Mouse (Mus musculus) gastrocnemius, adult 18-20 months (tissue): ENCODE measurements around the gene Fbxw13. TPM values are rescaled to one million over a fixed set of nuclear protein-coding genes. Genes with fewer than 3 reads are reported as not detected.
"Not testable (repeated sequence)": the region's sequence is repeated elsewhere in the genome, so short reads cannot be mapped to it uniquely, and the experiment has no call there.

Experiments used
- DNase-seq: peaks from one replicate; pipeline ENCODE4 v3.0.0; 2021; ENCODE audit warnings: low spot score
- long read RNA-seq, 2 experiments: library from polyadenylated mRNA; stranded (forward); transcript quantifications; one replicate each; pipeline ENCODE4 v2.0.0; 2021
- total RNA-seq, 2 experiments: library from RNA; stranded (reverse); gene quantifications; 2 replicates each; pipeline ENCODE4 v1.2.3; 2021

The Fbxw13 gene
- not detected for total RNA-seq
- long read RNA-seq, experiment 1 = 0 reads
- long read RNA-seq, experiment 2 = 0 reads

GRCm38 (mm10) chr9:109195875-109196274 lies at the start of gene Fbxw13:
Fbxw13 (minus strand) TSS chr9:109195975.
- not testable (repeated sequence) for DNase-seq

GRCm38 (mm10) chr9:109234654-109235053 lies 38.9 kb upstream of the Fbxw13 start, which contains the start of gene Fbxw20:
Fbxw20 (minus strand) TSS chr9:109234754.
- no peak for DNase-seq

GRCm38 (mm10) chr9:109218449-109218848 lies 22.7 kb upstream of the Fbxw13 start:
- DNase-seq = no peak

GRCm38 (mm10) chr9:109201347-109201746 lies 5.6 kb upstream of the Fbxw13 start:
- DNase-seq = not testable (repeated sequence)

- DNase-seq = no peak
Measured at GRCm38 (mm10) chr9:109200349-109200748, 4.6 kb upstream of the Fbxw13 start.

GRCm38 (mm10) chr9:109199353-109199752 lies 3.6 kb upstream of the Fbxw13 start:
- DNase-seq = no peak

GRCm38 (mm10) chr9:109177208-109177607 lies 18.6 kb downstream of the Fbxw13 start:
- no peak for DNase-seq

GRCm38 (mm10) chr9:109176301-109176700 lies 19.5 kb downstream of the Fbxw13 start:
- no peak for DNase-seq

- DNase-seq = no peak
Measured at GRCm38 (mm10) chr9:109167316-109167715, 28.5 kb downstream of the Fbxw13 start.

- DNase-seq = no peak
Measured at GRCm38 (mm10) chr9:109161941-109162340, 33.8 kb downstream of the Fbxw13 start, which contains the start of gene Fbxw21. Fbxw21 (minus strand) TSS chr9:109162041.

GRCm38 (mm10) chr9:109140414-109140813 lies 55.4 kb downstream of the Fbxw13 start:
- DNase-seq = not testable (repeated sequence)

- no peak for DNase-seq
Measured at GRCm38 (mm10) chr9:109130076-109130475, 65.7 kb downstream of the Fbxw13 start.

Other genes starting within 250 kb of the Fbxw13 start
- gene Col7a1, start 242.4 kb downstream of the Fbxw13 start, total RNA-seq = 1 to 10 TPM; 2.2 to 3.5 TPM
- gene Ucn2, start 210.0 kb downstream of the Fbxw13 start, total RNA-seq = under 1 TPM; 0.27 to 0.90 TPM
- gene Pfkfb4, start 204.2 kb downstream of the Fbxw13 start, total RNA-seq = 10 to 100 TPM; 18.8 to 43.0 TPM
- gene Shisa5, start 157.4 kb downstream of the Fbxw13 start, total RNA-seq = 10 to 100 TPM in 1 of 2 experiments, 1 to 10 TPM in 1; 9.8 to 15.5 TPM
- 10 to 100 TPM; 13.1 to 17.2 TPM for gene Trex1, start 136.2 kb downstream of the Fbxw13 start, total RNA-seq
- gene Atrip, start 121.9 kb downstream of the Fbxw13 start, total RNA-seq = 1 to 10 TPM; 8.9 to 9.2 TPM
- gene Ccdc51, start 113.5 kb downstream of the Fbxw13 start, total RNA-seq = 1 to 10 TPM; 7.9 to 8.1 TPM
- 100 to 1,000 TPM; 325 to 344 TPM for gene Tma7, start 113.4 kb downstream of the Fbxw13 start, total RNA-seq
- 1 to 10 TPM in 1 of 2 experiments, under 1 TPM in 1; 0.68 to 1.4 TPM for gene Plxnb1, start 100.6 kb downstream of the Fbxw13 start, total RNA-seq
- gene Fbxw21, start 33.9 kb downstream of the Fbxw13 start, total RNA-seq = not detected
- not detected for gene Fbxw20, start 38.8 kb upstream of the Fbxw13 start, total RNA-seq
- gene Fbxw14, start 91.7 kb upstream of the Fbxw13 start, total RNA-seq = not detected
- not detected for gene Fbxw28, start 143.7 kb upstream of the Fbxw13 start, total RNA-seq
- gene Fbxw22, start 208.3 kb upstream of the Fbxw13 start, total RNA-seq = not detected